Mouse (Mus musculus) G1E (cell line): ENCODE results near the gene Tdrd7. TPM values are rescaled to one million over a fixed set of nuclear protein-coding genes. Genes with fewer than 3 reads are reported as not detected.

Experiments used
- ATAC-seq: 2 replicates; pipeline ENCODE4 v1.8.0; 2016; ENCODE audit warnings: mild to moderate bottlenecking; ENCODE audit not compliant: insufficient number of reproducible peaks, poor library complexity, low FRiP score, severe bottlenecking; ENCODE audit errors: extremely low read depth
- DNase-seq: peaks from one replicate; pipeline ENCODE4 v3.0.0; 2012; ENCODE audit warnings: low spot score
- H3K27me3 ChIP-seq: 2 replicates; pipeline ENCODE4 v1.6.1; 2012; ENCODE audit warnings: mild to moderate bottlenecking, low read length, inconsistent platforms; ENCODE audit not compliant: insufficient read depth
- H3K36me3 ChIP-seq: replicated peaks from 2 replicates; pipeline ENCODE3; 2012; ENCODE audit warnings: mild to moderate bottlenecking, inconsistent platforms
- H3K4me1 ChIP-seq: 2 replicates; pipeline ENCODE4 v1.6.1; 2012; ENCODE audit warnings: low read depth, low read length, inconsistent platforms, mixed read lengths; ENCODE audit not compliant: insufficient read depth
- H3K4me3 ChIP-seq: 2 replicates; pipeline ENCODE4 v1.5.1; 2012; ENCODE audit warnings: low read depth, mild to moderate bottlenecking, inconsistent platforms, low read length, moderate library complexity, mixed read lengths
- H3K9me3 ChIP-seq: replicated peaks from 2 replicates; pipeline ENCODE4 v1.6.1; 2012; ENCODE audit warnings: inconsistent platforms
- CTCF ChIP-seq: IDR thresholded peaks from 2 replicates; pipeline ENCODE4 v1.5.1; 2012; ENCODE audit warnings: low read depth, low read length, inconsistent platforms, mixed read lengths
- GATA1 ChIP-seq: IDR thresholded peaks from 2 replicates; pipeline ENCODE4 v1.6.1; 2012; ENCODE audit warnings: borderline replicate concordance, low read length, inconsistent platforms, mixed read lengths
- GATA2 ChIP-seq: IDR thresholded peaks from 2 replicates; pipeline ENCODE4 v1.6.1; 2012; ENCODE audit warnings: low read depth, low read length, inconsistent platforms, borderline replicate concordance
- POLR2AphosphoS5 ChIP-seq: IDR thresholded peaks from 2 replicates; pipeline ENCODE4 v1.6.1; 2012; ENCODE audit warnings: low read depth, low read length, inconsistent platforms; ENCODE audit not compliant: insufficient replicate concordance
- TAL1 ChIP-seq: conservative IDR thresholded peaks from 2 replicates; pipeline ENCODE4 v1.6.1; 2012; ENCODE audit warnings: low read depth, low read length, inconsistent platforms, mixed read lengths
- polyA plus RNA-seq: library from polyadenylated mRNA; stranded (reverse); fragments of >175 nt; gene quantifications from 2 replicates; pipeline ENCODE4 v1.2.3, GENCODE M21; 2012
- total RNA-seq, 2 experiments: library from RNA; stranded (forward) in 1 of 2; stranded (reverse) in 1 of 2; fragments of 200-1000 nt in 1 of 2; fragments of >200 nt in 1 of 2; fragmentation: Nextera tagmentation in 1 of 2; gene quantifications; 2 replicates each; pipeline ENCODE4 v1.2.3; 2014 to 2017

The Tdrd7 gene
- total and polyA plus RNA-seq, 3 experiments = 0.12 to 7.7 (median 1.4) TPM

DNA sequence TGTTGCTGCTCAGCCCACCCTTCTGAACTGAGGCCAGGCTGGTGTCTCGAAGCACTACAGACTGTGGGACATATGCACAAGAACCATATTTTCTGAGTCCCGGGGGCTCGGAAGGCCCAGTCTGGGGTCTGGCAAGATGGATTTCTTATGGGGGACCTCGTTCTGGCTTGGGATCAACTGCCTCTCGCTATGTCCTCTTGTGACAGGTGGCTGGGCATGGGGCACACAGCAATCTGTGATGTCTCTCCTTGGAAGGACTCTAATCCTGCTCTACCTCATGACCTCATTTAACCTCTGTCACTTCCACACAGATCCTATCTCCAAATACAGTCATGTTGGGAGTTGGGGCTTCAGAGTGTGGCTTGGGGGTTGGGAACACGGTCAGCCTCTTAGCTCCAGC lies 107.5 kb downstream of the Tdrd7 start:
- H3K4me1 ChIP-seq = no peaks in the 10 kb centered on the region
- H3K36me3 ChIP-seq = no peaks in the 10 kb centered on the region
- no peak for DNase-seq
- no peak for ATAC-seq
- H3K27me3 ChIP-seq = no peaks in the 10 kb centered on the region
- H3K4me3 ChIP-seq = no peak overlapping the region
- TF ChIP-seq POLR2AphosphoS5 (no peak), TAL1 (no peak), GATA1 (no peak), GATA2 (no peak), CTCF (no peak)
- no peaks in the 10 kb centered on the region for H3K9me3 ChIP-seq

DNA sequence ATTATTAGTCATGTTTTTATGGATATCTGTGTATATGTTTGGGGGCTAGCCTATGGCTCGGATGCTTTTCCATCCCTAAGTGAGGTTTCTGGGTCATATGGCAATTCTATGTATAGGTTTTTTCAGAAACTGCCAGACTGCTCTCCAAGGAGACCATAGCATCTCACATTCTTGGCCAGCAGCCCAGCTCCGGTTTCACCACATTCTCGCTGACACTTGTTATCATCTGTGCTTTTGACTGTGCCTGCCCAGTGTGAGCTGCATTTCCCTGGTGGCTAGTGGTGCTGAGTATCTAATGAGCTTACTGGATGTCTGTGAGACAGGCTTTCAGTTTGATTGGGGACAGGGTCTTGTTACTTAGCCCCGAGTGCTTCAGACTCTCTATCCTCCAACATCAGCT lies 108.6 kb downstream of the Tdrd7 start:
- Histone ChIP-seq H3K9me3 (no peaks in the 10 kb centered on the region), H3K36me3 (no peaks in the 10 kb centered on the region), H3K4me3 (no peak overlapping the region), H3K4me1 (no peaks in the 10 kb centered on the region), H3K27me3 (no peaks in the 10 kb centered on the region)
- TF ChIP-seq TAL1 = no peak
- TF ChIP-seq GATA2 = no peak
- no peak for TF ChIP-seq POLR2AphosphoS5
- TF ChIP-seq GATA1 = no peak
- no peak for TF ChIP-seq CTCF
- ATAC-seq (no peak), DNase-seq (no peak)

DNA sequence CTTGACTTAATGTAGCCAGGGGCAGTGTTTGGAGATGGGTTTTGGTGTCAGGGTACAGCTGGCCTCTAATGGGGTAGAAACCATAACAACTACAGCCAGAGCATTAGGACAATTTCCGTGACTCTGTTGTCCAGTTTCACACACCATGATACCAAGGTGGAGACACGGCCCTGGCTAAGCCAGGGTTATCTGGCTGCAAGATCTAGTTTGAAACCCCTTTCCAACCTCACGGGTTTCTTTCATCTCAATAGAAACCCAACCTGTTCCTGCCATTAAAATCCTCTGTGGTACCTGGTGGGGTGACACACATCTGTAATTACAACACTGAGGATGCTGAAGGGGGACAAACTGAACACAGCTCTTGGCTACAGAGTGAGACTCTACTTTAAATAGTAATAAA lies 110.5 kb downstream of the Tdrd7 start:
- no peak for ATAC-seq
- Histone ChIP-seq H3K4me1 (no peaks in the 10 kb centered on the region), H3K36me3 (no peaks in the 10 kb centered on the region), H3K27me3 (no peaks in the 10 kb centered on the region), H3K9me3 (no peaks in the 10 kb centered on the region), H3K4me3 (no peak overlapping the region)
- TF ChIP-seq GATA2 (no peak), POLR2AphosphoS5 (no peak), CTCF (no peak), GATA1 (no peak), TAL1 (no peak)
- DNase-seq = no peak

DNA sequence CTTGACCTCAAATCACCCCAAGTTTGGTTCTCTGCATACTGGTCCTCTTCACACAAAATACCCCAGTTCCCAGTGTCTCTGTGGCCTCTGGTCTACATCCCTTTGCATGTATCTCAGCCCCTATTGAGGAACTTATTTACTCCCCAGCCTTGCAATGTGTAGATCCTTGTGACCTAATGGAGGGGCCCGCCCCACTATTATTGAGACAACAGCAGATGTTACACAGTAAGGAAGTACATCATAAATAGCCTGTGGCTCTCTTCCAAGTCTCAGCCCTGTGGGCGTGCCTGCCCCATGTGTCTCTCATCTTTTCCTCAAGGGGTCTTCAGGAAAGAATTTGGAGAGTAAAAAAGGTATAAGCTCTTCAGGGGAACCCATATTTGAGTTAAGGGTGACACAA lies 111.8 kb downstream of the Tdrd7 start:
- Histone ChIP-seq H3K9me3 (no peaks in the 10 kb centered on the region), H3K4me3 (no peak overlapping the region), H3K27me3 (no peaks in the 10 kb centered on the region), H3K36me3 (no peaks in the 10 kb centered on the region), H3K4me1 (no peaks in the 10 kb centered on the region)
- ATAC-seq = no peak
- no peak for DNase-seq
- TF ChIP-seq CTCF (no peak), POLR2AphosphoS5 (no peak), GATA1 (no peak), GATA2 (no peak), TAL1 (no peak)

DNA sequence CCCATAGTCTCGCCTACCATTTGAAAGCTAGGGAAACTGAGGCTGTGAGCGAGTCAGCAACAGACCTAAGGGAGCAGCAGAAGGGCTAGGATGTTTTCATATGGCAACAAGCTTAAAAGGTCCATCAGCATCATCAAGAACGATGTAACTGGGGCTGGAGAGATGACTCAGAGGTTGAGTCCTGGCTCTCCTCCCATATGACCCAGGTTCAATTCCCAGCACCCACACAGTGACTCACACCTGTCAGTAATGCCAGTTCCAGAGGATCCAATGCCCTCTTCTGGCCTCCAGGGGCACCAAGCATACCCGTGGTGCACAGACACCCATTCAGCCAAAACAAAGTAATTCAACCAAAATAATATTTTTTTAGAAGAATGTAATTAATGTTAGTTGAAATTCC lies 115.1 kb downstream of the Tdrd7 start:
- TF ChIP-seq CTCF (no peak), TAL1 (no peak), GATA2 (no peak), POLR2AphosphoS5 (no peak), GATA1 (no peak)
- ATAC-seq (no peak), DNase-seq (no peak)
- no peaks in the 10 kb centered on the region for H3K36me3 ChIP-seq
- H3K9me3 ChIP-seq = no peaks in the 10 kb centered on the region
- no peaks in the 10 kb centered on the region for H3K27me3 ChIP-seq
- no peaks in the 10 kb centered on the region for H3K4me1 ChIP-seq
- no peak overlapping the region for H3K4me3 ChIP-seq

DNA sequence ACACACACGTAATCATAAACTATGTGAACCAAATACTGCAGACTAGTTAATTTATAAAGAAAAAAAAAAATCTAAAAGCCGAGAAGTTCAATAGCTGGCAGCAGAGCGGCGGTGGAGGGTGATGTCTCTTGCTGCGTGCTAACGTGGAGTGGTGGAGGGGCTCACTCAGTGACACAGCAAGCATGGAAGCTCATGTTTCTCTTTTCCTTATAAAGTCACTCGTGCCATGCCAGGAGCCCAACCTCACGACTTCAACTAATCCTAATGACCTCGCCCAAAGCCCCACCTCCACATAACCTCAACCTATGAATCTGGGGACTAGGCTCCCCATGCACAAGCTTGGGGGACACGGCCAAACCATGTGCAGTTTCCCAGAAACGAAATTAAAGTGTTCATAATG lies 117.4 kb downstream of the Tdrd7 start:
- H3K36me3 ChIP-seq = no peaks in the 10 kb centered on the region
- DNase-seq (no peak), ATAC-seq (no peak)
- no peaks in the 10 kb centered on the region for H3K9me3 ChIP-seq
- H3K4me3 ChIP-seq = no peak overlapping the region
- TF ChIP-seq CTCF (no peak), GATA2 (no peak), POLR2AphosphoS5 (no peak), TAL1 (no peak), GATA1 (no peak)
- H3K27me3 ChIP-seq = no peaks in the 10 kb centered on the region
- no peaks in the 10 kb centered on the region for H3K4me1 ChIP-seq

Other genes starting within 250 kb of the Tdrd7 start
- gene Aldh1b1, start 166.3 kb upstream of the Tdrd7 start, total RNA-seq (2014; fragmentation: Nextera tagmentation) = not detected in 2 replicates
- gene Aldh1b1, start 166.3 kb upstream of the Tdrd7 start, total RNA-seq (2017) = 0.66 TPM in 1 of 2 replicates, not detected in the other
- gene Aldh1b1, start 166.3 kb upstream of the Tdrd7 start, polyA plus RNA-seq = not detected in 2 replicates
- gene Igfbpl1, start 138.4 kb upstream of the Tdrd7 start, total RNA-seq (2014; fragmentation: Nextera tagmentation) = not detected in 2 replicates
- gene Igfbpl1, start 138.4 kb upstream of the Tdrd7 start, total RNA-seq (2017) = 0.11 TPM in 1 of 2 replicates, not detected in the other
- gene Igfbpl1, start 138.4 kb upstream of the Tdrd7 start, polyA plus RNA-seq = not detected in 2 replicates
- gene Stra6l, start 116.7 kb upstream of the Tdrd7 start, total RNA-seq (2014; fragmentation: Nextera tagmentation) = not detected in 2 replicates
- gene Stra6l, start 116.7 kb upstream of the Tdrd7 start, total RNA-seq (2017) = 0.12 and 0.33 TPM in 2 replicates
- gene Stra6l, start 116.7 kb upstream of the Tdrd7 start, polyA plus RNA-seq = not detected in 2 replicates
- gene Ccdc180, start 75.0 kb upstream of the Tdrd7 start, total RNA-seq (2014; fragmentation: Nextera tagmentation) = not detected in 2 replicates
- gene Ccdc180, start 75.0 kb upstream of the Tdrd7 start, total RNA-seq (2017) = 0.16 TPM in 1 of 2 replicates, not detected in the other
- gene Ccdc180, start 75.0 kb upstream of the Tdrd7 start, polyA plus RNA-seq = not detected in 2 replicates
- gene Tmod1, start 73.6 kb downstream of the Tdrd7 start, total RNA-seq (2014; fragmentation: Nextera tagmentation) = 6.9 and 14.6 TPM in 2 replicates
- gene Tmod1, start 73.6 kb downstream of the Tdrd7 start, total RNA-seq (2017) = 0.99 and 1.1 TPM in 2 replicates
- gene Tmod1, start 73.6 kb downstream of the Tdrd7 start, polyA plus RNA-seq = 0.64 and 0.65 TPM in 2 replicates
- 103 and 109 TPM in 2 replicates for gene Ncbp1, start 173.3 kb downstream of the Tdrd7 start, total RNA-seq (2014; fragmentation: Nextera tagmentation)
- gene Ncbp1, start 173.3 kb downstream of the Tdrd7 start, total RNA-seq (2017) = 119 and 130 TPM in 2 replicates
- gene Ncbp1, start 173.3 kb downstream of the Tdrd7 start, polyA plus RNA-seq = 12.2 and 17.6 TPM in 2 replicates
- 54.6 and 57.9 TPM in 2 replicates for gene Tstd2, start 173.4 kb downstream of the Tdrd7 start, total RNA-seq (2014; fragmentation: Nextera tagmentation)
- 48.2 and 51.5 TPM in 2 replicates for gene Tstd2, start 173.4 kb downstream of the Tdrd7 start, total RNA-seq (2017)
- gene Tstd2, start 173.4 kb downstream of the Tdrd7 start, polyA plus RNA-seq = 10.5 and 15.8 TPM in 2 replicates
- gene Xpa, start 231.0 kb downstream of the Tdrd7 start, total RNA-seq (2014; fragmentation: Nextera tagmentation) = 21.1 and 26.7 TPM in 2 replicates
- 14.5 and 17.9 TPM in 2 replicates for gene Xpa, start 231.0 kb downstream of the Tdrd7 start, total RNA-seq (2017)
- gene Xpa, start 231.0 kb downstream of the Tdrd7 start, polyA plus RNA-seq = 17.2 and 17.6 TPM in 2 replicates